Mouse (Mus musculus): Measurements from ENCODE around the gene Sh3rf1.

- TF ChIP-seq CTCF (conservative IDR thresholded peaks at IDR 0.05; ENCODE audit: low read length) (no peak), POU5F1 (IDR thresholded peaks at IDR 0.05; ENCODE audit: borderline replicate concordance, low read length) (no peak), NANOG (IDR thresholded peaks at IDR 0.05; ENCODE audit: borderline replicate concordance, low read length) (no peak)
Observed at GRCm38 (mm10) chr8:61436147-61436546, 212.5 kb downstream of the Sh3rf1 start.

Measured in E14TG2a.4 (cell line).